Mouse (Mus musculus) MEL-GATA-1-ER (cell line): ENCODE data around the gene Morn3.

Experiments used
- DNase-seq: peaks from one replicate; pipeline ENCODE4 v3.0.0-alpha.2; 2012; ENCODE audit warnings: low read depth; ENCODE audit errors: extremely low read depth

Morn3 gene

DNA sequence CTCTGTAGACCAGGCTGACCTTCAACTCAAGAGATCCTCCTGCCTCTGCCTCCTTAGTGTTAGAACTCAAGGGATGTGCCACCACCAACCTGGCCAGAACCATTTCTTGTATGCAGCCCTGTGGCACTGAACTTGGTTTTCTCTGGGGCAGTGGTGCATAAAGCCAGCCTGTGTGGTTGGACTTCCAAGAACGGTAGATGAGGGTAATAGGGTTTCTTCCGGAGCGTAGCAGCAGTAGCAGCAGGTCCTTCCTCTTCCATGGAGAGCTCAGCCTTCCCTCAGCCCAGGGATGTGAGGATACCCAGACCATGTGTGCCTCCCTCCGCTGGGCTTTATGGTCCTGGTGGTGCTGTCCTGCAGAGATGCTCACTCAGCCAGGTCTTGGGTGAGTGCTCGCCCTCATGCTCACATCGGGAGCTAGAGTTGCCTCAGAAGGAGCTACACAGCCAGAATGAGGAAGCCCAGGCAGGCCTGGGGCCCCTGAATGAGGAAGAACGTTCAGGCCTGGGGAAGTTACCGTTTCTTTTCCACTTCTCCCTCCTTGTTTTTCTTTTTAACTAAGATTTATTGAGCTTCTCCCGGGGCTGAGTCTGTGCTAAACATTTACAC, 21.7 kb downstream of the Morn3 start:
- DNase-seq: peak; percentile 73

DNA sequence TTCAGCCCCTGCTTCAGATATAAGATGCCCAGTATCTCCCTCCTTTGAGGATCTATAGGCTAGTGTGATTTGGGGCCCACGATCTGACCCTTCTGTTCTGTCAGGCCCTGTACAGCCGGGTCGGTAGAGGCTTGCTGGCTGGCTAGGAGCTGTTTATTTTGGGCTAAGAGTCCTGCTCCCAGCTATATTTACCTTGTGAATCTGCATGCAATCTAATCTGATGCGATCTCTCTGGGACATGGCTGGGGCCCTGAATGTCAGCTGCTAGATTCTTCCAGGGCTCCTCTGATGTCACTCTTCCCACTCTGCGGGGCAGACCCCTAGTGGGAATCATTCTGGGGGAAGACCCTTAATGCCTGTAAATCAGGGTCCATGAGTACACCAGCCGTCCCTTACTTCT, 22.5 kb downstream of the Morn3 start:
- DNase-seq: no peak

DNA sequence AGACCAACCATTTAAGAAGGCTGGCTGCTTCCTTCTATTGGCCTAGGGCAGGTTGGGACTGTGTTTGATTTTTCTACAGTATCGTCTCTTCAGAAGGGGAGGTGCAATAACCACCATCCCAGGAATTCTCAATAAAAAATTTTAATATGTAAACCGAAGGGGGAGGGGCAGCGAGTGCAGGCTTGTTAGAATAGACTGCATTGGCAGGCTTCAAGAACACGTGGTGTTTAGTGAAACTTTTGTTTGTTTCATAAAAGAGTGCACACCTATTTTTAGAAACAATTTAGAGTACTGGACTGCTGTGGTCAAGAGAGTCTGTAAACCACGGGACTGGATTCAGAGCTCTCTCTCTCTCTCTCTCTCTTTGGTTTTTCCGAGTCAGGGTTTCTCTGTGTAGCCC, 23.8 kb downstream of the Morn3 start:
- DNase-seq: no peak

DNA sequence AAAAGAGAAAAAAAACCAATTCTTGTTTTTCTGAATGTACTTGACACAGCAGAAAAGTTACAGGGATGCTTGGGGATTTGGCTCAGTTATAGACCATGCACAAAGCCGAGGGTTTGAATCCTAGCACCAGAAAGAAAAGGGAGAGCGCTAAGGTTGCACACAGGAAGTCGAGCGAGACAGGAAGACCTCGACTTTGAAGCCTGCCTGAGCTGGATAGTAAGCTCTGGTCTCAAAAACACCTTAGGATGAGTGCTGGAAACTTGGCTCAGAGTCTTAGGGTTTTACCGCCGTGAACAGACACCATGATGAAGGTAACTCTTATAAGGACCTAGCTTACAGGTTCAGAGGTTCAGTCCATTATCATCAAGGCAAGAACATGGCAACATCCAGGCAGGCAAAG, 25.4 kb downstream of the Morn3 start:
- DNase-seq: no peak

DNA sequence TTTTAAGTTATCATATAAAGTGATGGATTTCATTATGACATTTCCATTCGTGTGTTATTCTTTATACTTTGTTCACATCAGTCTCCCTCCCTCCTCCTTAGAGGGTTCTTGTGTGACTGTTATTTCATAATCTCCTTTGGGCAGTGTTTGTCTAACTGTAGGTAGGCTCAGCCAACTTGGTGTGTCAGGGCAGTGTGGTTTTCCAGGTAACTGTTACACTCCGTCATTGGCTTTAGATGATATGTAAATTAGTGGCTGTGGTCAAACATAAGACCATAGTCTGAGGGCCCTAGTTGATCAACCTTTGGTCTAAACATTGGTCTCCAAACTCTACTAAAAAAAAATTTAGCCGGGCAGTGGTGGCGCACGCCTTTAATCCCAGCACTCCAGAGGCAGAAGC, 26.4 kb downstream of the Morn3 start:
- DNase-seq: no peak

DNA sequence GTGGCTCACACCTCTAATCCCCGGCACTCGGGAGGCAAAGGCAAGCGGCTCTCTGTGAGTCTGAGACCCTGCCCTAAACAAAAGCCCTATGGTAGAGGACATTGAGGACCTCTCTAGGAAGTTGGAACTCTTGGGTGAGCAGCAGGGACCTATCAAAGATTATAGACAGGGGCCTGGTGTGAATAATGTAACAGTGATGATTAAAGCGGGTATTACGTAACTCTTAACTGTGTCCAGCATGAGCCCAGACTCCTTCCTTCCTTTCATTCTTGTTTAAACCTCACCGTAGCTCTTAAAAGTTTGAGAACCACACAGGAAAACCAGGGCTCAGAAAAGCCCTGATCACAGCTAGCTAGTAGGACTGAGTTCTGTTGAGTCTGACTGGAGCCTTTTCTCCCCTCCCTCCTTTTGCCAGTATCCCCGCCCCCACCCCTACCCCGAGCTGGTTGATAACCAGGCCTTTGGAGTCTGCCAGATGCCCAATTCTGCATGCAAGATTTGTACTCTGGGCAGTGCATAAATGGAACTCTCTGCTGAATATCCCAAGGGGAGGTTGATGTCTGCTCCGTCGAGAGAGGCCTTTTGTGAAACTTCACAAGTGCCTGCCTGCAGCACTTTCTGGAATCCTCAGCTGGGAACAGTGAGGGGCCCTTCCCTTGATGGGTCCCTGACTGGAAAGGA, 27.3 kb downstream of the Morn3 start:
- no peak for DNase-seq

DNA sequence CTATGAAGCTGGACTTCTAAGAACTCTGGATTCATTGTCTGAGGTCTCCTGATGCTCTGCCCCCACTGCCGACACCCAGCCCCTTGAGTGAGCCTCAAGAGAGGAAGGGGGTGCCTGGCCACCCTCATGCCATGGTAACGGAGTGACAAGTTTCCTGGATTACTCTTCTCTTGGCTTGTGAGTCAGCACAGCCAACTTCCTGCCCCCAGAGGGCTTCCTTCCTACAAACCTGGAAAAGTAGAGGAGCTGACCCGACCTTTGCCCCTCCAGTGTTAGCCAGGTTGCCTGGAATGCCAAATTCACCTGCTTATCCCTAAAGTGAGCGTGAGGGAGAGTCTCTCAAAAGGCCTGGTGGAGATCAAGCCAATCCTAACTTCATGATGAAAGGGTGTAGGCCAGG, 29.3 kb downstream of the Morn3 start:
- no peak for DNase-seq

DNA sequence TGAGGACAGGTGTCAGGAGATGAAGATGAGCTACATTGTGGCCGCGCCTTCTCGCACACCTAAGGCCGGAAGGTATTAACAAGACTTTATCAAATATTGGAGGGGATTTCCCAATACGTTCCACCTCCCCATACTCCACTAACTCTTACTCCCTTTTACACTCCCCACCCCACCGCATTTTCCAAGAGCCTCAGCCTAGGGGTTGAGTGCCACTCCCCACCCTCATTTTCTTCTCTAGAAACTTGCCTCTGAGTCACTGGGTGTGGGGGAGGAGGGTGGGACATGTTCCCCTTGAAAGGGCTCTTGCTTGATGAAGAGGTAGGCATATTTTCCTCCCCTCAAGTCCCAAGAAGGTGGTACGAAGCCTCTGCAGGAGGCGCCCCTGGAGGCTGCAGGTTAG, 30.9 kb downstream of the Morn3 start:
- no peak for DNase-seq

DNA sequence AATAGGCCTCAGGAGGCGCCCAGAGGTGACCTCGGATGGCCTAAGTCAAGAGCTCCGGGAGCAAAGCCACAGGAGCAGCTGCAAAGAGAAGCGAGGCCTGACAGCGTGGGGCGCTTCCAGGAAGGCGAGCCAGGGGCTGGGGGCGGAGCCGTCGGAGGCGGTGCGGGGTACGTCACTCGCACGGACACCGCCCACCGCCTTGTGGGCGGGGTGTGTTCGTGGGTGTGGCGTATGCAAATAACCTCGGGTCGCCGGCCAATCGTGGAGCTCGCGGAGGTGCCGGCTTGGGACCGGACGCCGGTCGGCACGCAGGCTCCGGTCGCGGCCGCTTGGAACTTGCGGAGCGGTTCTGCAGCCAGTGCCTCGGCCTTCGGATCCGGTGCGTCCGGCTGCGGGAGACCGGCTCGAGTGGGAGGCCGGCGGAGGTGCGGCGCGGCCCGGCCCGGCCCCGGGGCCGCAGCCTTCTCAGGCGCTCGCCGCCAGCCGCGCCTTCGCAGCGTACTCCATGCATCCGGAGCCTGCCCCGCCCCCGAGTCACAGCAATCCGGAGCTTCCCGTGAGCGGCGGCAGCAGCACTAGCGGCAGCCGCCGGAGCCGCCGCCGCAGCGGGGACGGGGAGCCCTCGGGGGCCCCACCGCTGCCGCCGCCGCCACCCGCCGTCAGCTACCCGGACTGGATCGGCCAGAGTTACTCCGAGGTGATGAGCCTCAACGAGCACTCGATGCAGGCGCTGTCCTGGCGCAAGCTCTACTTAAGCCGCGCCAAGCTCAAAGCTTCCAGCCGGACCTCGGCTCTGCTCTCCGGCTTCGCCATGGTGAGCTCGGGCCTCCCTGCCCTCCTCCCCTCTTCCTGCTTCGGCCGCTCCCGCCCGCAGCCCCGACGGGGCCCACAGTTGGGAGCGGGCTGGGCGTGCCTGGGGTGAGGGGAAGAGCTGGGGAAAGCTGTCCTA, 31.8 kb downstream of the Morn3 start, which contains the start of gene Orai1:
Orai1 (plus strand) TSS at position 322 of the 949 bp plus-strand sequence.
- DNase-seq: peak; percentile 78

DNA sequence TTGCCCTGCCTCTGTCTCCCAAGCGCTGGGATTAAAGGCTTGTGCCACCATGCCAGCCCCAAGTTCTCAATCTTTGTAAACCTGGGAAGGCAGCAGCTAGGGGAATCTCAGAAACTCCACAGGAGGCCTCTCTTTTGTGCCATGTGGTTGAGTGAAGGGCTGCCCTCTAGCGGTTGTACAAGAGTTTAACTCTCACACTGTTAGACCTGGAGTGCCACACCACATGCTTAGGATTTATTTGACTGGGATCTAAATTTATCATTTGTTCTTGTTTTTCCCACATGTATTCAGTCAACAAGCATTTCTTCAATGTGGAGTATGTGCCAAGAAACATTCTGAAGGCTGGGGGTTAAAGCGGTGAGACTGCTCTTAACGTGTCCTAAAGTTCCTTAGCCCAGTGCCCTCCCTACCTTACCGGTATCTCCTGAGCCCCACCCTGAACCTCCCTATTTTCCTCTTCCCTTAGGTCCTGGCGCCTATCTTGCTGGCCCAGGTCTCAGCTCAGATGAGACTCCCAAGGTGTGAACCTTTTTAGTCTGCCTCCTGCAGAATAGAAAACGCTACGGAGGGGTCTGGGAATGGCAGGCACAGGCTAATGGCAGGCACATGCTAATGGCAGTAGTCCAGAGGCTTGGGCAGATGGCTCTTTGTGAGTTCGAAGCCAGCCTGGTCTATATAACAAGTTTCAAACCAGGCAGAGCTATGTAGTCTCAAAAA, 33.1 kb downstream of the Morn3 start:
- DNase-seq: peak; percentile 74

DNA sequence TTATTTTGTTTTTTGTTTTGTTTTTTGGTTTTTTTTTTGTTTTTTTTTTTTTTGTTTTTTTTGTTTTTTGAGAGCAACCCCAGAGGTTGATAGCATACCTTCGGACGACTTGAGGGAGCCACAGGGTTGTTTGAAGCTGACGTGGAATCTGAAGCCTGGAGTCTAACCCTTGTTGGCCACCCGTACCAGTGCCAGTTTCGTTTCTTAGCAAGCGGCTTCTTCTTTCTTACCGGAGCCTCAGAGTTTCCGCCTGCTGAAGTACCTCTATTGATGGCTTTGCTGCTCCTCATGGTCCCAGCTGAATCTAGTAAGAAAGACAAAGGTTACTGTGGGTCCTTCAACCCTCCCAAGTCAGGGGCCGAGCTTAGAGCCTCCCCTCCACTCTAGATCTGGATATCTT, 35.1 kb downstream of the Morn3 start:
- DNase-seq: no peak

DNA sequence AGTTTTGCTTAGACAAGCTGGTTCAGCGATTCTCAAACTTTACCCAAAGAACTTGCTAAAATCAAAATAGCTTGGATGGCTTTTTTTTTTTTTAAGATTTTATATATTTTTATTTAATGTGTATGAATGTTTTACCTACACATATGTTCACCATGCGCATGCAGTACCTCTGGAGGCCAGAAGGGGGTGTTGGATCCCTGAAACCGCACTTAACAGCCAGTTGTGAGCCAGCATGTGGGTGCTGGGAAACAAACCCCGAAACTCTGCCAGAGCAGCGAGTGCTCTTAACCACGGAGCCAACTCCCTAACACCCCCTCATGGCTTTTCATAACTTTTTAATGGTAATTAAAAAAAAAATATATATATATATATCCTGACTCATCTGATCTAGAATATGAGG, 36.0 kb downstream of the Morn3 start:
- no peak for DNase-seq

DNA sequence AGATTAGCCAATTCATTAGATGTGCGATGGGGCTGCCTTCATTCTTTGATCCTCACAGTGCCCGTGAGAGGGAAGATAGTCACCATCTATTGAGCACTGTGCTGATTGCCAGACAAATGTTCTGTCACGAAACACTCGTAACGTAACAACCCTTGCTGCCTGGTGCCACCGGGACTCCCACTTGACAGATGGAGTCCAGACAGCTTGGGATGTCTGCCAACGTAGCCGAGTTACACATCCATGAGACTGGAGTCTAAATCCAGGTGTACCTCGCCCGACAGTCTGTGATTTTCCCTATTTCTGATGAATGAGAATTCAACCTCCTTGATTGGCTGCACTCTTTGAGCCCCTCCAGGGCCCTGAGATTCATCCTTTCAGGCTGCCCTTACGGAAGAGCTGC, 36.9 kb downstream of the Morn3 start:
- DNase-seq: no peak

DNA sequence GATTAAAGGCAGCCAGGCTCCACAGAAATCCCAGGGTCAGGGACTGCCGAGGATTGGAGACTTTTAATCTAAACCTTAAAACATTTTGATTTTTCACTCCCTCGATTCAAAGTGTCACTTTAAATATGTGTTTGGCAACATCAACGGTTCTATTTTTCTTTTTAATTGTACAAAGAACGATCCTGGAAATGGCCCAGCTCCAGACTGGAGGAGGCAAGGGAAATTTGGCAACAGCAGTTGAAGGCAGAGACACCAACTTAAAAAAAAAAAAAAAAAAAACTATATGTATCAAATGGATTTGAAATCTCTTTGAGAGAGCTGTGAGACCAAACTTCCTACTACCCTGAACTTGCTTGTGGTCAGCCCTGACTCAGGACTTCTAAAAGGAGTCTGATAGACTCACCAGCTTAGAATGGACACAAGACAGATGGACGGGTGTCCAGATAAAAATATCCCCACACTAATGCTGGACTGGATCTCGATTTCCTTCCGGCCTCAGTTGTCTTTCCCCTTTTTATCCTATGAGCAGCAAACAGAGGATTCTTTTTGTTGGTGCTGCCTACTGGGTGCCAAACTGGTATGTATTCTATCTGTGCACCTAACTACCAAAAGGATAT, 37.8 kb downstream of the Morn3 start:
- DNase-seq: no peak

DNA sequence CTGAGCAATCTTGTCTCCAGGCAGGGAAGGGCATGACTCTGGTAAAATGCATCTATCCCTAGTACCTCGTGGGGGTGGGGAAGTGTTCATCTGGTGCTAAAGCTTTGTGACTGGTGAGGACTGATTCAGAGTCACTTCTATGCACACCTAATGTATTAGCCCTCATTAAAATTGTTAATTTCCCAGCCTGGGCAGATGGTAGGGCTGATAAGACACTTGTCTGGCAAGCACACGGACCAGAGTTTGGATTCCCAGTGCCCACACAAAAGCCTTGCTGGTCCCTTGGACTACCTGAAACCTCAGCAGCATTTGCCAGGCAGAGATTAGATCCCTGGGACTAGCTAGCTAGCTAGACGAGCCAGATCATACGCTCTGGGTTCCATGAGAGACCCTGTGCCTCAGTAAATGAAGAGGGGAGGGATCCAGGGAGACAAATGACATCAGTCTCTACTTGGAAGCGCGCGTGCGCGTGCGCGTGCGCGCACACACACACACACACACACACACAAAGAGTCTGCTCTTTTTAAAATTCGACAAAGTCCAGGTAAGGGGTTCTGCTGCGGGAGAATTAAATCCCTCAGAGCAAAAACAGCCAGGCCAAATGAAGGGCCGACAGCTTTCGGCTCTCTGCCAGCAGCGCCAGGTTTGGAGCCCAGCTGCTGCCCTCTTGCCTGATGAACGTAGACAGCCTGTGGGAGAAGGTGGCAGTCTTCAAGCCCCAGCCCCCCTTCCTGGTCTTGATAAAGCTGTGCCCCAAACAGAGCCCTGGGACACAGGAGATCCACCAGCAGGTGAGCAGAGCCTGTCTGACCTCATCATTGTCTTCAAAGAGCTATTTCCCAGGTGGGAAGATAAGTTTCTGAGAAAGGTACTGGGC, 40.9 kb downstream of the Morn3 start:
- DNase-seq: no peak

DNA sequence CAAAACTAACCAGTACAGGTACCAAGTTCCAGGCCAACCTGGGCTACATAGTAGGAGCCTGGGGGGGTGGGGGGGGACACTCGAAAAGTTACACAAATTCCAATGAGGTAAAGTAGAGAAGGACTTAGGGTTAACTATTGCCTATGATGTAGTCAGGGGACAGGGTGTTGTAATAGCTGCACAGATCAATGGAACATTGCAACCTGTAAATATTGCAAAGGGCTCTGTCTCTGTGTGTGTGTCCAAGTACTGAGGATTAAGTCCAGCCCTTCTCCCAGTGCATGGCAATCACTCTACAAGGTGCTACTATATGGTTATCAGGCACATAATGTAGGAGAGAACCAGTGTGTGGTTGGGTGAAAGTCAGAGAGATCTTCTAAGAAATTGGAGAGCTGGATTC, 45.9 kb downstream of the Morn3 start:
- DNase-seq: no peak

DNA sequence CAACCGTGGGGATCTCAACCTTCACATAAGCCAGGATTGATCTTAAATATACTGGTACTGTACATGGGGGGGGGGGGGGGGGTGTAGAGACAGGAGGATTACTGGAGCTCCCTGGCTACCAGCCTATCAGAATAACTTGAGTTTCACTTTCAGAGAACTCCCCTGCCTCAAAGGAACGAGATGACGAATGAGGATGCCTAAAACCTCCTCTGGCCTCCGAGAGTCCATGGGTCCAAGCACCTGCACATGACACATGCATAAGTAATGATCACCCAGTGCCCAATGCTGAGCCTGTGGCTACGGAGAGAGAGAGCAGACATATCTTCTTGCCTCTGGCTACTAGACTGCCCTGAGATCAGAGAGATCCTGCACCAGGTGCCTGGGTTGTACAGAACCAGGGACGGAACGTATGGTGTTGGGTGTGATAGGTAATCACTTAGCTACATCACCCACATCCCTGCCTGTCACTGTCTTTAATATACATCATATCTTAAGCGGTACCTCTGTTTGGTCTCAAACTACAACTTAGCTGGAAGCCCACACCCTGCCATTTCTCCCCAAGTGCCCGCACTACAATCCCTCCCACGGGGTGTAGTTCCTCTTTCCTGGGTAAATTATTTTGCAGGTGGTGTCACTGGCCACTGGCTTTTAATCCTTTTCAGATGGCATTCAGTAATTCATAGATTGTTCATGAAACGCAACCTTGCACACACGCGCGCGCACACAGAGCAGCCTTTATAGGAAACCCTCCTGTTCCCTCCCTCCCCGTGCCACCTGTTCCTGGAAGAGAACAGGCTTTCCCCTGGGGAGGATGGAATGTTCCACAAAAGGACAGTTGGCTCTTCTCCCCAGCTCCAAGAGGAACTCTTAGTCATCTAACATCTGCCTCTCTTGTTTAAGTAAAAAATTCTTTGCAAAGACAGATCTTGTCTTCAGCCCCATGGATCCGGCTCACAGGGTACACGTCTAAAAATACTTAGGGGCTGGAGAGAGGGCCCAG, 49.3 kb downstream of the Morn3 start:
- no peak for DNase-seq

DNA sequence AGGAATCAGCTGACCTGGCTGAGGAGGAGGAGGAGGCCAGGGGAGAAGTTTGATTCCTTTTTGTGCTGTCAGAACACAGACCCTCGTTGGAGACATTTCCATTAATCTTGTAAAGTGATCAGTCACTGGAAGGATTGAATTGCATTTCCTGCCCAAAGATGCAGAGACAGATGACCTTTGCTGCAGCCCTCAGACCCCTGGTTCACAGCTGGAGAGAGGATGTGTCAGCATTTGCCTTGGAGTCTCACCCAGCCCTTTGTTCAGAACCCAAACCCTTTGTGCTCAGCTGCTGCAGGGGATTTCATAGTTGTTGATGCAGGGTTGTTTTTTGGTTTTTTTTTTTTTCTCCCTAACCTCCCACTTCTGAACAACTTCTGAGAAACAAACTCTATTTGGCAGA, 51.9 kb downstream of the Morn3 start:
- no peak for DNase-seq

DNA sequence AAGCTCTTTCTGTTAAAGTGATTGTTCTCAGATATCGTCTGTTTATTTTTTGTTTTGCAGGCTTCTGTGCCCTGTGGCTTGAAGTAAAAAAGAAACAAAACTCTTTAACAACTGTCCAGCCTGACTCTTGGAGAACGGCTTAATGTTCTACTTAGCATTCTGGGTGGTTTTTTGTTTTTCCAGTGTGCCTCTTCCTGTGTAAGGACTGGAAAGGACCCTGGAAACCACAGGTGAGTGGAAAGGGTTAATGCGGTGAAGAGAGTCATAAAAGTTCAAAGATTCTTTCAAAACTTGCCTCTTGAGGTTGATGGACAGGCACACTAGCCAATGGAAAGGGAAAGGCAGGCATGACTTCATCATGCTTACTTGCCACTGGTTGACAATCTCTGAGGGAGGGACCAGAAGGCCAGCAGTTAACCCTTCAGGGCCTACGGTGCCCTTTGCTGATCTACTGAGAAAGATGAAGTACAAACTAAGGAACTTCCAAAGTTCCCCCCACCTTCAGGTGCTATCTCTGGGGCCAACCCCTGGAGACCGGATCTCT, 52.4 kb downstream of the Morn3 start:
- DNase-seq: peak; percentile 90
